Mouse (Mus musculus): ENCODE data around the gene Gm11020.
"Not testable (repeated sequence)": the region's sequence is repeated elsewhere in the genome, so short reads cannot be mapped to it uniquely, and the experiment has no call there.

DNA sequence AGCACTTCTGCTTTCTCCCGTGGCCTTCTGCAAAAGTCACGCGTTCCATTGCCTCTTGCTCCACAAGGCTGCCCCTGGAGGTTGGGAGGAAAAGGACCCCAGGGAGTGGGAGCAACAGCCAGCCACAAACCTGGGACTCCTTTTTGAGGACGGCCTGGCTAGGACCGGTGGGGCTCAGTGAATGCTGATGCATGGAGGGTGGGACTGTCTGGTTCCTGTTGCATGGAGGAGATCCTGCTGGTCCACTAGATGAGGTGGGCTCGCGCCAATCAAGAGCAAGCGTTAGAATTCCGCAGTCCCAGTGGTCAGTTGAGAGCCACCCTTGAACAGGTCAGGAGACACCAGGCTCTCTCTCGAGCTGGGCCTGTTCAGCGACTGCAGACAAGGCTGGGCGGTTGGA, 563 bp downstream of the Gm11020 start, which contains the start of gene Cmtm2b:
- TF ChIP-seq MYC (IDR thresholded peaks at IDR 0.05; ENCODE audit: low read depth, low read length); EP300 (IDR thresholded peaks at IDR 0.05; ENCODE audit: low read depth in 1 of 2, low read length in 2 of 2); POLR2A (IDR thresholded peaks at IDR 0.05; ENCODE audit: control insufficient read depth in 1 of 2, insufficient read depth in 1 of 2, low read depth in 1 of 2, low read length in 2 of 2, poor library complexity in 1 of 2); HCFC1 (IDR thresholded peaks at IDR 0.05; ENCODE audit: low read depth, low read length); CTCF (IDR thresholded peaks at IDR 0.05 in 2 of 3, conservative IDR thresholded peaks at IDR 0.05 in 1 of 3; ENCODE audit: control insufficient read depth in 1 of 3, insufficient read depth in 1 of 3, low read depth in 2 of 3, low read length in 3 of 3, poor library complexity in 1 of 3, severe bottlenecking in 1 of 3); ZC3H11A (IDR thresholded peaks at IDR 0.05; ENCODE audit: low read depth, low read length); ZNF384 (IDR thresholded peaks at IDR 0.05; ENCODE audit: low read depth, low read length); KAT2A (conservative IDR thresholded peaks at IDR 0.05; ENCODE audit: low read depth, low read length); ELF1 (IDR thresholded peaks at IDR 0.05; ENCODE audit: low read depth, low read length); JUND (IDR thresholded peaks at IDR 0.05; ENCODE audit: low read depth, low read length); RAD21 (IDR thresholded peaks at IDR 0.05; ENCODE audit: low read depth, low read length); SIN3A (IDR thresholded peaks at IDR 0.05; ENCODE audit: low read length); CHD2 (IDR thresholded peaks at IDR 0.05; ENCODE audit: low read length); GATA1 (IDR thresholded peaks at IDR 0.05; ENCODE audit: low read depth, low read length): not testable (repeated sequence)
